Mouse (Mus musculus): ENCODE results near the gene B3gnt6.

DNA sequence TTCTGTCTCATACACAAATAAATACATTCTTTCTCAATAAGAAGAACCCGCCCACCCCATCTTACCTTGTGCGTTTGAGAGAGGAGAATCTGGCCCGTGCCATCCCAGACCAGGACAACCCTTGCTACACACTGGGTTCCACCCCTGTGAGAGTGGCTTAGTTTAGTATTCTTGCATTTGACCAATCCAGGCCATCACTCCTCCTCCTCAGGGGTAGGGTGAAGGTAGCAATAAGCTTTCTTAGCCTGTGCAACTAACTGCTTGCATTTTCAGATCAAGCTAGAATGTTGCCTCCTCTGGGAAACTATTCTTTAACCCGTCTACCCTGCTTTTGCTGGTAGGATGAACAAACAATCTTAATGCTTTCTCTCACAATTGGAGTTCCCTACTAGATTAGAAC, at the start of gene B3gnt6:
- TF ChIP-seq POLR2A (IDR thresholded peaks at IDR 0.05; ENCODE audit: insufficient read depth, low read depth, low read length) (no peak), CTCF (IDR thresholded peaks at IDR 0.05) (no peak)
